Mouse (Mus musculus): ENCODE results near the gene Actb. TPM values are rescaled to one million over a fixed set of nuclear protein-coding genes. Genes with fewer than 3 reads are reported as not detected.

Gene Actb
- total RNA-seq, 2 experiments from 2014 or later: 5,289 to 5,459 TPM

DNA sequence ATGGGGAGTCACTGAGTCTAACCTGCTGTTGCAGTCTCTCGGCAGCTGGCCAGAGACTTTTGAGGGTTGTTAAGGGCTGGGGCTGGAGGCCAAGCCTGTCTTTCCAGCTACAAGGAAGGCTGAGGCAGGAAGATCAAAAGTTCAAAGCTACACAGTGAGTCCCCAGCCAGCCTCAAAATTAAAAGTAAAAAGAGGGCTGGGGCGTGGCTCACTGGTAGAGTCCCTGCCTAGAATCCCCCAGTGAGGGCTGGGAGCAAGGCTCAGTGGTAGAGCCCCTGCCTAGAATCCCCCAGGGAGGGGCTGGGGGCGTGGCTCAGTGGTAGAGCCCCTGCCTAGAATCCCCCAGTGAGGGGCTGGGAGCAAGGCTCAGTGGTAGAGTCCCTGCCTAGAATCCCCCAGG is 17.2 kb upstream of the Actb start:
- no peak for DNase-seq
- intact Hi-C loops (cut with DNase I): no loop called here

DNA sequence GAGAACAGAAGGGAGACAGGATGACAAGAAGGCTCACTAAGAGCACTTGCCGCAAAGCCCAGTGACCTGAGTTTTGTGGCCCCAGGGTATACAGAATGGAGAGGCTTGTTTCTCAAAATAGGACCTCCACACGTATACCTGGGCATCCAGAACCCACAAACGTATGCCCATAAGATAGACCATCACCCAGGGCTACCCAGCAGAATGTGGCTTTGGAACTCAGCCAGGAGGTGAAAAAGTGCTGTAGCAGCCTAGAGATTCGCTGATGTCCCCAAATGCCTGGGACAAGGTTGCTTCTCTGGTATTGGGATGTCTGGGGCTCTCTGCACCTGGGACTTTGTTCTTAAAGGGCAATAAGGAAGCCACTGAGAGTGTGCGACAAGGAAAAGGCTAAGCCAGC is 15.7 kb upstream of the Actb start:
- intact Hi-C loops (cut with DNase I): no loop called here
- DNase-seq: no peak

DNA sequence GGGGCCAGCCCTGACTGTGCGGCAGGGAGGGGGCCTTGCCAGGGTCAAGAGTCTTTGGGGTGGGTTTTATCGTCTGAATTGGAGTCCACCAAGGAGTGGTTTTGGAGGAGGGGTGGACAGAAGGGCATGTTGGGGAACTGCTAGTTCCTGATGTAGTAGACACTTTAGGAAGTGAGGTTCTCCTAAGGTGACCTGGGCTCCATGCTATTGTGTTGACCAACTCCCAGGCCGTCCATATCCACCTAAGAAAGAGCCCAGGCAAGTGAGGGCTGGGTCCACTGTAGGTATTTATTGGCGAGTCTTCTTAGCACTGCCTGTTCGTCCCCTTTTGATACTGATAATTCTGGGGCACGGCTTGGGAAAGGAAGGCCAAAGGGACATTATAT is 14.5 kb upstream of the Actb start:
- DNase-seq: no peak
- intact Hi-C loops (cut with DNase I): no loop called here

DNA sequence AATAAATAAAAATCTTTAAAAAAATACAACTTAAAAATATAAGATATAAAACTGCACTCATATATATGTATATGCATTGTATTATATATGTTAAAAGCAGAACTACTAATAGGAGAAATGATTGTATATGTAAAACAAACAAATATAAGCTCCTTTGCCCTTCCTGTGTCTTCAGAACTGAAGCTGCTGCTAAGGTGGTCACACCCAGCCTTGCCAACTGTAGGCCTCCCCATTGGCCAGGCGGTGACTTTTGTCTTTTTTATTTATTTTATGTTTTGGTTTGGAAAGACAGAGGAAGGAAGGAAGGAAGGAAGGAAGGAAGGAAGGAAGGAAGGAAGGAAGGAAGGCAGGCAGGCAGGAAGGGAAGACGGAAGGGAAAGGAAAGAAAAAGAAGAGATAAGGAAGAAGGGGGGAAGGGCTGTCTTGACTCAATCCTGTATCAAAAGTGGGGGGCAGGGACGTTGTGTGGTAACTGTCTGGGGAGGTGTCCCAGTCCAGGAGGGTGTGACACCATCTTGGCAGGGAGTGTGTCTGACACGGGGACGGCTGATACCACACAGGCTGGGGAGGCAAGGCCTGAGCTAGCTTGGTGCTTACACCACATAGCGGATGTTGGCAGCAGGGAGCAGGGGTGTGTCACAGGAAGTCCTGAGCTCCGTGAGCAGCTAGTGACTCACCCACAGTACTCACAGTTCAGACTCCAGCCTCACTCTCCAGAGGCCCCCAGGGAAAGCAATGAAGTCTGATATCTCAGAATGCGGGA is 13.9 kb upstream of the Actb start:
- intact Hi-C loops (cut with DNase I): no loop called here
- no peak for DNase-seq

DNA sequence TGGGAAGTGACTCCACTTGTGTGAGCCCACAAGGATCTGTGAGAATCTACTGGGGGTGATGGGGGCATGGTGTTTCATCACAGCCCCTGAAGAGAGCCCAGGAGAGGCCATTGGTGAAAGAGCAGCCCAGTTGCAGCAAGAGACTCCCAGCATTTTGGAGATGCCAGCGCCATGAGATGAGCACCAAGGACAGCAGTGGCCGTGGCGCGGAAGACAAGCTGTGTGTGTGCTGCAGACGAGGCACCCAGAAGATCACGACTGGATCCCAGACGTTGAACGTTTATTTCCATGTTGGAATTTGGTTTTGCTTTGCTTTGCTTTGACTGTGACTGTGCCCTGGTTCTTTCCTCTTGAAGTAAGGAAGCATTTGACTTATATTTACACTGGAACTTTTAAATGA is 10.8 kb upstream of the Actb start:
- intact Hi-C loops (cut with DNase I): no loop called here

DNA sequence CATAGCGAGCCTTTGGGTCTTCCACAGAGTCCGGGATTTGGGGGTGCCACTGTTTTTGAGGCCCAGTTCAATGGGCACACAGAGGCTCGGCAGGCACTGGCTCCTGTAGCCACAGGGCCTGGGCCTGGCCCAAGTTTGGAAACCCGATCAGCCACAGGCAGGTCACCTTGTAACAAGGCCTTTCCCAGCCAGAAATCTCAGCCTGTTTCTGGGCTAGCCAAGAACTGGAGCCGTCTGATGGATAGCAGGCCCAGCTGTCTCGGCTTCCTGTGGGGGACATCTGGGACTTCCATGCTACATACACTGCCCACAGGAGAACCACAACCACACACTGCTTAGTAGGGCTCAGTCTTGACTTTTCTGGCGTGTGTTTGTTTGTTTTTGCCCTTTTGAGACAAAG is 10.0 kb upstream of the Actb start:
- intact Hi-C loops (cut with DNase I): no loop called here
- DNase-seq: no peak

More for the DNA sequence above, 10.8 kb upstream of the Actb start:
- no peak for DNase-seq

DNA sequence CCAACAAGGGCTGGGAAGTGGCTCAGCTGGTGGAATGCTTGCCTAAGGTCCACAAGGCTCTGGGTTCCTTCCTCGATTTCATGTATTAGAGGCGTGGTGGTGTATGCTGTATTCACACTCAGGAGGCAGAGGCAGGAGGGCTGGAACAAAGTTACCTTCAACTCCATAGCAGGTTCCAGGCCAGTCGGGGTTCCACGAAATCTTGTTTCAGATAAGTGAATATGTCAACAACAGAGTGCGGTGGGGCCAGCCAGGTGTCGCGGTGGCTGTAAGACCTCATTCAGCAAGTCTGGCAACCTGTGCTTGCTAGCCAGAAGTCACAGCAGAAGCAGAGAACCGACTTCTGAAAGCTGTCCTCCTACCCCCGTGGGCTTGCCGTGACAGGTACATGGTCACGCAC is 8.7 kb upstream of the Actb start:
- intact Hi-C loops (cut with DNase I): no loop called here
- DNase-seq: no peak

DNA sequence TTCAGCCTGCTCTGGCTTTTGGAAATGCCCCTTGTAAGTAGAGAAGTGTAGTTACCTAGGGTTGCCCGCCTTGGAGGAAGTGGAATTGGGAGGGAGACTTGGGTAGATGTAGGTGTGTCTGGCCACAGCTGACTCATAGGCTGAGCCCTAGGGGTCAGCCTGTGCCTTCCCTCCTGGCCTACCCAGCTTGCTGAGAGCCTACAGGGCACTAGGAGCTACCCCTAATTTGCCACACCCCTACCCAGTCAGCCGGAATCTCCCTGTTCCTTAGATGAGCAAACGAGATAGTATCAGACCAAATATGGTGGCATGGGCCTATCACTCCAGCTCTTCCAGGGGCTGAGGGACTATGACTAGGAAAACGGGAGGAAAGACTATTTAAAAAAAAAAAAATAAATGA is 6.2 kb upstream of the Actb start:
- intact Hi-C loops (cut with DNase I): no loop called here
- DNase-seq: no peak

DNA sequence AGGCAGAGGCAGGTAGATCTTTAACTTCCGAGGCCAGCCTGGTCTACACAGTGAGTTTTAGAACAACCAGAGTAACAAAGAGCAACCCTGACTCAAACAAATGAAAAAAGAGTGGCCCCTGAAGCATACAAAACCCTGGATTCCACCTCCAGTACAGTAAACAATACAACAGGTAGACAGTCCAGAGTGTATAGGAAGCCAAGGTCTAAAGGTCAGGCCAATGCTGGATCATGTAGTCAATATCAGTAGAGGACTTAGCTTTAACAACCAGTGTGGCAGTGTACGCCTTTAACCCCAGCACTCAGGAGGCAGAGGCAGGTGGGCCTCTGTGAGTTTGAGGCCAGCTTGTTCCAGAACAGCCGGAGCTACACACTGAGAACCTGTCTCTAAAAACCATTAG is 5.8 kb upstream of the Actb start:
- no peak for DNase-seq
- intact Hi-C loops (cut with DNase I): no loop called here

DNA sequence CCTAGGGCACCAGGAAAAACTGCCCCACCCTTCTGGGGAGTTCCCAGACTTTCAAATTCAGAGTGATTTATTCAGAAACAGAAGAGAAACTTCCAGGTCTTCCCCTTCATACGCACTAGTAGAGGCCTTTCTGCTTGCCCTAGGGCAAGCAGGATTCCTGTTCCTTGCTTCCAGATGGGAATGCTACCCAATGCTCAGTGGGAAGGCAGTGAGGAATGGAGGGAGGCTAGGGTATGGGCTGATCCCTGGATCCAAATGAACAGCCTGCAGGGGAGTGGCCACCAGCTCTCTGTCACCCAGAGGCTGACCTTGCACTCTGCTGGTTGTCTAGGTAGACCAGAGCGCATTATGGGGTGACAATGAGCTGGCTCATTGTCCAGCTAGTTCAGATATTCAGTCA is 5.1 kb upstream of the Actb start:
- intact Hi-C loops (cut with DNase I): no loop called here
- no peak for DNase-seq

DNA sequence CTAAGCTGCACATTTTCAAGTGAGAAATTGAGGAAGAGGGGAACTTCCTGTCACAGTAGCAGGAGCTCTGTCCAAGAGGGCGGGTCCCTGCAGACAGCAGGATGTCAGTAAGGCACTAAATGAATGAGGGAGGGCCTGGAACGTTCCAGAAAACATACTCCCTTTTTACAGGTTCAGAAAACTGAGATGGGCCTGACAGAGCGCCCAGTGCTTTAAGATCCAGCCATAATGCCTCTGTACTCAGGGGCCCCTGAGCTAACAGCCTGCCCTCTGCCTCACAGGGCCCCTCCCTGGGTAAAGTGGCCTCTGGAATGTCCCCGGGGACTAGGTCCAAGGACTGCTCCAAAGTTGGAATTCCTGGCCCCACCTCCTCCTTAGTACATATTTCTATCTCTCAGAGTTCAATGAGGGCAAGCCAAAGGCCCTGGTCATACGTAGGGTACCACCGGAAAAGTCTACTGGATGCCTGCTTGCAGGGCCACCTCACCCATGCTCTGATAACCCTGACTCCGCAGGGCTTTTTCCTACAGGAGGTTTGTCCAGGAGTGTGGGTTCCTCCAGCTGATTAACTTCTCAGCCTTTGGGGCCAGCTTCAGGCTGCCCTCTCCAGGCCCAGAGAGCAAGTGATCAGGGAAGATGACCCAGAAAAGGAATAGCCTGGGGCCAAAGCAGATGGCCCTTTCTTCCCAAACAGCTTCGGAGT is 3.2 kb upstream of the Actb start:
- DNase-seq: no peak

DNA sequence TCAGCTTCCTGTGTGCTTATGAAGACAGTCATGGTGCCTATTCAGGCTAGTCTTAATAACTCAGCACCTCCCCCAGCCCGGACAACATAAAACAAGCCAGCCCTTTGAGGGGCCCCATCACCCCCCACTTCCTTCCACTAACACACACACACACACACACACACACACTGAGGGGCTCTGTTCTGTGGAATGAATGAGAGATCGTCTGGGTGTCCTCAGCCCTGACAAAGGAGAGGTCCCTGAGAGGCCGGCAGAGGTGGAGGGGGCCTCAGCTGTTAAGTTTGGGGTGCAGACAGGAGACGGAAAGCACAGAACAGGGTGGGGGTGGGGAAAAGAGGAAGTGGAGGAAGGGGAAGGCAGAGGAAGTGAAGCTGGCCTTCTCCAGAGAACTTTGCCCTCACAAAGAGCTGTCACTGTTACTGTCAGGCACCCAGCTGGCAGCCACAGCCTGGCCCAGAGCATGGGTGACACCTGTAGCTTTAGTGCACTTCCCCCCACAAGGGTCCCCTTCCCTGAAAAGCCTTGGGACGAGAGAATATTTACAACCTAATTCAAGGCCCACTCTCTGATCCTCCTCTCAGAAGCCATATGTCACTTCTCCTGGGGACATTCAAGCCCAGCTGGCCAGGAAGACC is 2.5 kb upstream of the Actb start:
- no peak for DNase-seq
- intact Hi-C loops (cut with DNase I): no loop called here

More for the DNA sequence above, 3.2 kb upstream of the Actb start:
- intact Hi-C loops (cut with DNase I): no loop called here

DNA sequence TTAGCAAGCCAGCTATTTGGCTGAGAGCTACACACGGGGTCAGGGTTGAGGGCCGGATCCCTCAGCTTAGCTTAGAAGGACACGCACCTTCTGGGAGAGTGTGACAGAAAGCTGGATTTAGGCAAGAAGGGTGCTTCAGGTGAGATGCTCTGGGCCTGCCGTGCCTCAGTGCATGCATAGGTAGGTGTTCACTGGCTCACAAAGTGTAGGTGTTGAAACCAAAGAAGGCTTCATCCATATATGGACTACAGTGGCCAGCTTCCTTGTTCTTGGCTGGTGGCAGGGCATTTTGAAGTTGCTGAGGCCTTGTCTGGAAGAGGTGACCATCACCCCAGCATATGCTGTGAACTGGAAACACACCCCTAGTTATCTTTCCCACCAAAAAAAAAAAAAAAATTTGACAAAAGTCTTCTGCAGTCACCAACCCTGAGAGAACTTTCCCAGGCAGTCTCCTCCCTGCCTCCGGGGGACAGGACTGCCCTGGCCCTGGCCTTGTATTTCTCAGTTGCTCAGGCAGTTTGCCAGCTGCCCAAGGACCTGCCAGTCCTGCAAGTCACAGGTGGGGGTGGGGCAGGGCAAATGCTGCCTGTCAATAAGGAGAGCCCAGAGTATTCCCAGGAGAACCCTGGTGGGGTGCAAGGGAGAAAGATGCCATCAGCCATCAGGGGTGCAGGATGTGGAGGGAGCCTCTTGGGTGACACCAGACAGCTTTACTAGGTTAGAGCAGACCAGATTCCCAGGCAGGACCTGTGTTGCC is 1.4 kb upstream of the Actb start:
- intact Hi-C loops (cut with DNase I): loop anchor here (2.0 kb wide), 1 partner anchor 53 kb away; the partner anchor contains the start of gene Fscn1
- DNase-seq: peak; percentile 78

DNA sequence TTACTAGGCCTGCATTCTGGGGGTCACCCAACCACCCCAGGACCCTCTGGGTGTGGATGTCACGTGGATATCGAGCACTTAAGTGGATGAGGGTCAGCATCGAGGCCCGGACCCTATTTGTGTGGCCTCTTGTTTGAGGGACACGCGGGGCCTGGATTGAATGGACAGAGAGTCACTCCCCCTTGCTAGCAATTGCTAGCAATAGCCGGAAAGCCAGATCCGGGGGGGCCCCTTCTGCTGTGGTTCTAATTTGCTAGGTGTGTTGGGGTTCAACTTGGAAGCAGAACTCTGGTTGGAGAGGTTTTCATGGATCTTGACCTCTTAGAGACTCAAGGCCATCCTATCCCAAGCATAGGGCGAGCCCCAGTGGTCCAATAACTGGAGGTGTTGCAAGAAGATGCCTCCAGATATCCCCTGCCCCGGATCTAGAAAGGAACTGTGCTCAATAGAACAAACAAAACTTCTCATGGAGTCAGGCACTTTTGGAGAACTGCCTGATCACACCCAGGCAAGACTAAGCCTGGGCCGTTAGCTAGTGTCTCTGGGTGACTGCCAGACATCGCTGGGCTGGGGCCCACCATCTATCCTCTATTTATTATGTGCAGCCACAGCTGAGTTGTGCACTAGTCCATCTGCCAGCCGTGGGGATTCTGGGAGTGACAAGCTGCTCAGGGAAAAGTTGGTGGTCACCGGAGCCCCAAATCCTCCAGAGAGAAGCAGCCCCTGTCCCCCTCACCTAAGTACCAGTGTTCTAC is 671 bp upstream of the Actb start:
- intact Hi-C loops (cut with DNase I): loop anchor here (2.0 kb wide), 1 partner anchor 54 kb away; the partner anchor contains the start of gene Fscn1
- peak; percentile 91 for DNase-seq

DNA sequence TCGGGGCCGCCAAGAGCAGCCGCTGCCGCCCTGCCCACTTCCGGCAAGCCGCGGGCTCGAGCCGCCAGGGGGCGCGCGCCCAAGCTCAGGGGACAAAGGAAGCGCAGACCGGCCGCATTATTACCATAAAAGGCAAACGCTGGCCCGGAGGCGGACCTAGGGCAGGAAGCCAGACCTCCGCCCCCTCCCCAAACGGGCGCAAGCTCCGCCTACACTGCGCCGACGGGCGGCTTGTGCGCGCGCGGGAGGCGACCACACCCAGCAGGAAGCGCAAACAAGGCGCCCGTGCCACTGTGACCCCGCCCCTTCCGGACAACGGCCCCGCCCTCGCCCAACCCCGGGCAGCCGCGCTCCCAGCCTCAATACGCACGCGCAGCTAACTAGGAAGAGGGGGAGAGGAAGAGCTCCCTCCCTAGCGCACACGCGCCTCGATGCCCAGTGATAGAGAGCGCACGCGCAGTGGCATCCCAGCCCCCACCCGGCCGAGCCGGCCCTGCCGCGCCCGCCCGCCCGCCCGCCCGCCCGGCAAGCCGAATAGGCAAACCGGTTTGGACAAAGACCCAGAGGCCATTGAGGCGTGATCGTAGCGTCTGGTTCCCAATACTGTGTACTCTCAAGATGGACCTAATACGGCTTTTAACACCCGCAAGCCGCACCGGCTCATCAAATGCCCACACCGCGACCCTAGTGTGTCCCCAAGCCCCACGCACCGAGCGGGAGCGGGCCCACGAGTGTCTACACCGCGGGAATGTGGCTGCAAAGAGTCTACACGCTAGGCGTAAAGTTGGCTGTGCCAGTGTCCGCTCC is 626 bp downstream of the Actb start:
- peak; percentile 100 for DNase-seq
- intact Hi-C loops (cut with DNase I): loop anchor here (2.0 kb wide), 1 partner anchor 55 kb away; the partner anchor contains the start of gene Fscn1

DNA sequence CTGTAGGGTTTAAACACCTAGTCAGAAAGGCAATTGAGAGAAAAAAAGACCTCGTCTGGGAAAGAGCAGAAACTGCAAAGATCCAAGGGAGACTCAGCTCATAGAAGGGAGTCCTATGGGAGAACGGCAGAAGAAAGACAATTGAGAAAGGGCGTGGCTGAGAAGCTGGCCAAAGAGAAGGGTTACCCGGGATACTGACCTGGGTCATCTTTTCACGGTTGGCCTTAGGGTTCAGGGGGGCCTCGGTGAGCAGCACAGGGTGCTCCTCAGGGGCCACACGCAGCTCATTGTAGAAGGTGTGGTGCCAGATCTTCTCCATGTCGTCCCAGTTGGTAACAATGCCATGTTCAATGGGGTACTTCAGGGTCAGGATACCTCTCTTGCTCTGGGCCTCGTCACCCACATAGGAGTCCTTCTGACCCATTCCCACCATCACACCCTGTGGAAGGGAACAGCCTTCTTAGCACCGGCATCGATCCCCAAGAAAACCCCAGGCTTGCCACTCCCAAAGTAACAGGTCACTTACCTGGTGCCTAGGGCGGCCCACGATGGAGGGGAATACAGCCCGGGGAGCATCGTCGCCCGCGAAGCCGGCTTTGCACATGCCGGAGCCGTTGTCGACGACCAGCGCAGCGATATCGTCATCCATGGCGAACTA is 1.4 kb downstream of the Actb start:
- intact Hi-C loops (cut with DNase I): no loop called here

DNA sequence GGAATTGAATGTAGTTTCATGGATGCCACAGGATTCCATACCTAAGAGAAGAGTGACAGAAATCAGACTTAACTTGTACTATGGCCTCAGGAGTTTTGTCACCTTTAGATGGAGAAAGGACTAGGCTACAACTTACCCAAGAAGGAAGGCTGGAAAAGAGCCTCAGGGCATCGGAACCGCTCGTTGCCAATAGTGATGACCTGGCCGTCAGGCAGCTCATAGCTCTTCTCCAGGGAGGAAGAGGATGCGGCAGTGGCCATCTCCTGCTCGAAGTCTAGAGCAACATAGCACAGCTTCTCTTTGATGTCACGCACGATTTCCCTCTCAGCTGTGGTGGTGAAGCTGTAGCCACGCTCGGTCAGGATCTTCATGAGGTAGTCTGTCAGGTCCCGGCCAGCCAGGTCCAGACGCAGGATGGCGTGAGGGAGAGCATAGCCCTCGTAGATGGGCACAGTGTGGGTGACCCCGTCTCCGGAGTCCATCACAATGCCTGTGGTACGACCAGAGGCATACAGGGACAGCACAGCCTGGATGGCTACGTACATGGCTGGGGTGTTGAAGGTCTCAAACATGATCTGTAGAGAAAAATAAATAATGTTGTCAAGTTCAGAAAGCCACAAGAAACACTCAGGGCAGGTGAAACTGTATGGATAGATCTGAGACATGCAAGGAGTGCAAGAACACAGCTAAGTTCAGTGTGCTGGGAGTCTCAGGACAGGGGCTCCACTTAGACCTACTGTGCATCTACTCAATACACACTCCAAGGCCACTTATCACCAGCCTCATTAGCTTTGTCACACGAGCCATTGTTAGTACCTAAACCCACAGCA is 2.1 kb downstream of the Actb start:
- intact Hi-C loops (cut with DNase I): no loop called here
- DNase-seq: no peak

More for the DNA sequence above, 1.4 kb downstream of the Actb start:
- no peak for DNase-seq
